Mouse (Mus musculus) frontal cortex, postnatal 25 days (tissue): ENCODE measurements around the gene Enam.
A peak's percentile ranks its signal among the peaks of the same experiment; 100 is the strongest.
"Not testable (repeated sequence)": the region's sequence is repeated elsewhere in the genome, so short reads cannot be mapped to it uniquely, and the experiment has no call there.

Experiments used
- DNase-seq, 2 experiments: peaks; one replicate each; pipeline ENCODE4 v3.0.0; 2022; ENCODE audit warnings: low spot score in 2 of 2

Enam gene

GRCm38 (mm10) chr5:88487675-88488074 is at the start of gene Enam:
TSS of gene Enam (plus strand) at chr5:88487975.
- DNase-seq = no peak

GRCm38 (mm10) chr5:88455691-88456090 is 32.1 kb upstream of the Enam start, which contains the start of gene Ambn:
TSS of gene Ambn (plus strand) at chr5:88455991.
- DNase-seq = no peak

- no peak for DNase-seq
Observed at GRCm38 (mm10) chr5:88467471-88467870, 20.3 kb upstream of the Enam start.

- no peak for DNase-seq
Observed at GRCm38 (mm10) chr5:88468807-88469704, 18.7 kb upstream of the Enam start.

GRCm38 (mm10) chr5:88489004-88489403 is 1.2 kb downstream of the Enam start:
- no peak for DNase-seq

GRCm38 (mm10) chr5:88491111-88491510 is 3.3 kb downstream of the Enam start:
- DNase-seq = no peak

GRCm38 (mm10) chr5:88499781-88500180 is 12.0 kb downstream of the Enam start:
- DNase-seq = no peak

GRCm38 (mm10) chr5:88508555-88508954 is 20.8 kb downstream of the Enam start:
- no peak for DNase-seq

GRCm38 (mm10) chr5:88508990-88509389 is 21.2 kb downstream of the Enam start:
- no peak for DNase-seq

- DNase-seq = no peak
Observed at GRCm38 (mm10) chr5:88519232-88519631, 31.5 kb downstream of the Enam start.

- DNase-seq = no peak
Observed at GRCm38 (mm10) chr5:88527657-88528056, 39.9 kb downstream of the Enam start, which contains the start of gene Jchain. TSS of gene Jchain (minus strand) at chr5:88527891.

- no peak for DNase-seq
Observed at GRCm38 (mm10) chr5:88530908-88531307, 43.1 kb downstream of the Enam start.

GRCm38 (mm10) chr5:88534697-88535096 is 46.9 kb downstream of the Enam start:
- DNase-seq = no peak

GRCm38 (mm10) chr5:88540845-88541244 is 53.1 kb downstream of the Enam start:
- DNase-seq = no peak

- peak in 1 of 2 experiments; percentile 29 for DNase-seq
Observed at GRCm38 (mm10) chr5:88542651-88543282, 55.0 kb downstream of the Enam start.

- not testable (repeated sequence) for DNase-seq
Observed at GRCm38 (mm10) chr5:88544411-88544810, 56.6 kb downstream of the Enam start.

GRCm38 (mm10) chr5:88545536-88545935 is 57.8 kb downstream of the Enam start:
- no peak for DNase-seq

- DNase-seq = no peak
Observed at GRCm38 (mm10) chr5:88553271-88554085, 65.7 kb downstream of the Enam start.

GRCm38 (mm10) chr5:88554086-88554886 is 66.5 kb downstream of the Enam start, which contains the start of gene Utp3:
TSS of gene Utp3 (plus strand) at chr5:88554462.
- peak; percentile 96 to 99 for DNase-seq
